Mouse (Mus musculus) C2C12 (cell line): ENCODE measurements around the gene Col11a1. TPM values are rescaled to one million over a fixed set of nuclear protein-coding genes. Genes with fewer than 3 reads are reported as not detected.

Experiments
- H3K27me3 ChIP-seq: one replicate; pipeline ENCODE4 v1.6.1; 2011; ENCODE audit not compliant: control insufficient read depth, insufficient read depth, insufficient read length
- H3K36me3 ChIP-seq: one replicate; pipeline ENCODE4 v1.6.1; 2011; ENCODE audit not compliant: control insufficient read depth, insufficient read depth
- H3K4me3 ChIP-seq: one replicate; pipeline ENCODE4 v1.5.1; 2011; ENCODE audit warnings: mild to moderate bottlenecking, control low read depth; ENCODE audit not compliant: poor library complexity, insufficient read depth, severe bottlenecking
- H3K79me2 ChIP-seq: one replicate; pipeline ENCODE4 v1.6.1; 2011; ENCODE audit not compliant: control insufficient read depth, insufficient read depth
- H3K79me3 ChIP-seq: one replicate; pipeline ENCODE4 v1.6.1; 2011; ENCODE audit warnings: low read depth, control low read depth
- H3ac ChIP-seq: one replicate; pipeline ENCODE3; 2011; ENCODE audit warnings: low read depth; ENCODE audit not compliant: control insufficient read depth, insufficient read length
- CEBPB ChIP-seq: IDR thresholded peaks from one replicate; pipeline ENCODE4 v1.6.1; 2011; ENCODE audit warnings: low read depth, mild to moderate bottlenecking, control low read depth, moderate library complexity
- CTCF ChIP-seq: IDR thresholded peaks from one replicate; pipeline ENCODE4 v1.5.1; 2011; ENCODE audit not compliant: control insufficient read depth, insufficient read depth, insufficient read length
- FOSL1 ChIP-seq: IDR thresholded peaks from one replicate; pipeline ENCODE4 v1.8.0; 2011; ENCODE audit warnings: mild to moderate bottlenecking, low read length; ENCODE audit not compliant: poor library complexity, insufficient read depth, severe bottlenecking
- MAX ChIP-seq: IDR thresholded peaks from one replicate; pipeline ENCODE4 v1.6.1; 2011; ENCODE audit warnings: mild to moderate bottlenecking, control low read depth
- MYOD1 ChIP-seq: IDR thresholded peaks from one replicate; pipeline ENCODE4 v1.6.1; 2011; ENCODE audit warnings: low read depth; ENCODE audit not compliant: control insufficient read depth, insufficient read length
- MYOG ChIP-seq: IDR thresholded peaks from one replicate; pipeline ENCODE4 v1.6.1; 2011; ENCODE audit not compliant: control insufficient read depth, insufficient read length; ENCODE audit errors: extremely low read depth
- USF1 ChIP-seq: IDR thresholded peaks from one replicate; pipeline ENCODE4 v1.6.1; 2011; ENCODE audit warnings: low read depth, mild to moderate bottlenecking, control low read depth, moderate library complexity
- polyA plus RNA-seq: library from polyadenylated mRNA; unstranded; fragments of >200 nt; fragmentation: generic; extraction: Trizol; gene quantifications from one replicate; pipeline ENCODE4 v1.2.1, GENCODE M21; 2012; ENCODE audit warnings: missing spikeins

Gene Col11a1
- polyA plus RNA-seq, 1 experiment = 0.40 TPM

DNA sequence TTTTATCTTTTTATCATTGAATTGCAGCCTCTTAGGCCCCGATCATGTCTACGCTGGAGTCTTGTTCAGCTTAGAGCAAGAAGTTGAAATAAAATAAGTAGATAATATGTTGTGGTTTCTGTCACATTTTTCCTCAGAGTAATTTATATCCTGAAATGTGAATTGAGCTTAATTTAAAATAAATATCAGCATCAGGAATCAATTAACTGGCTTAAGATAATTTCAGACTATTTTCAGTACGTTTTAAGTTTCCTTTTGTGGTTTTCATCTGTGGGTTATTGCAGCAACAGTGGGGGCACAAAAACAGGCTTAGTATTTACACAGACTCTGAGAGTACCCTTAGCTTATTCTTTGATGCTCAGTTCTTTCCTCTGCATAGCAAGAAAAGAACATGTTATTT is 23.2 kb downstream of the Col11a1 start:
- Histone ChIP-seq H3K79me3 (no peaks in the 10 kb centered on the region), H3K79me2 (no peaks in the 10 kb centered on the region), H3K36me3 (no peaks in the 10 kb centered on the region), H3K4me3 (no peak overlapping the region), H3ac (no peak overlapping the region), H3K27me3 (no peaks in the 10 kb centered on the region)
- no peak for TF ChIP-seq FOSL1
- TF ChIP-seq MAX = no peak
- no peak for TF ChIP-seq MYOD1
- no peak for TF ChIP-seq CEBPB
- no peak for TF ChIP-seq MYOG
- TF ChIP-seq USF1 = no peak
- no peak for TF ChIP-seq CTCF

DNA sequence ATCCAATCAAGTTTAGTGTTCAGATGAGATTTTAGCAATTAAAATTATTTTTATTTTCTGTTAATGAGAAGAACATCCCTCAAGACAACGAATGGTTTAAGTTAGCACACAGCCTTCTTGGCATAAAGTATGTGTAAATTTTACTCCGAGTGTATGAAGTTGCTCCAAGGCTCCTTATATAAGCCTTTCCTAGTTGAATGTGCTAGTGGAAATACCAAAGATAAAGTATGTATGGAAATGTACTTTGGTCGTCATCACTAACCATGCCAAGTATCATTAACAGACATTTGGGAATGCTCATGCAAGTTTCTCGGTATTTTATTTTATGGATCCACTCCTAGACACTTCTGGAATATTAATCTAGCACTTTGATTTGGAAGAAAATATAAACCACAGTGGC is 34.8 kb downstream of the Col11a1 start:
- Histone ChIP-seq H3ac (no peak overlapping the region), H3K79me3 (no peaks in the 10 kb centered on the region), H3K4me3 (no peak overlapping the region), H3K36me3 (no peaks in the 10 kb centered on the region), H3K27me3 (no peaks in the 10 kb centered on the region), H3K79me2 (no peaks in the 10 kb centered on the region)
- no peak for TF ChIP-seq CEBPB
- TF ChIP-seq USF1 = no peak
- TF ChIP-seq FOSL1 = no peak
- TF ChIP-seq MAX = no peak
- no peak for TF ChIP-seq CTCF
- TF ChIP-seq MYOD1 = no peak
- TF ChIP-seq MYOG = no peak

- Histone ChIP-seq H3ac (no peak overlapping the region), H3K79me3 (no peaks in the 10 kb centered on the region), H3K79me2 (no peaks in the 10 kb centered on the region), H3K27me3 (no peaks in the 10 kb centered on the region), H3K4me3 (no peak overlapping the region), H3K36me3 (no peaks in the 10 kb centered on the region)
- TF ChIP-seq MYOG (no peak), MAX (no peak), USF1 (no peak), MYOD1 (no peak), CTCF (no peak), CEBPB (no peak)
Observed at GRCm38 (mm10) chr3:114065587-114065986, 35.2 kb downstream of the Col11a1 start.

GRCm38 (mm10) chr3:114099335-114099734 is 69.0 kb downstream of the Col11a1 start:
- no peaks in the 10 kb centered on the region for H3K79me3 ChIP-seq
- no peaks in the 10 kb centered on the region for H3K79me2 ChIP-seq
- no peaks in the 10 kb centered on the region for H3K27me3 ChIP-seq
- H3K36me3 ChIP-seq = no peaks in the 10 kb centered on the region
- no peak for TF ChIP-seq FOSL1
- TF ChIP-seq MAX = no peak
- no peak for TF ChIP-seq CTCF
- no peak for TF ChIP-seq MYOD1
- no peak for TF ChIP-seq CEBPB
- no peak overlapping the region for H3ac ChIP-seq
- H3K4me3 ChIP-seq = no peak overlapping the region

GRCm38 (mm10) chr3:114107099-114107498 is 76.8 kb downstream of the Col11a1 start:
- TF ChIP-seq MYOG (no peak), MYOD1 (no peak), MAX (no peak), FOSL1 (no peak), CEBPB (no peak), USF1 (no peak), CTCF (no peak)
- Histone ChIP-seq H3K4me3 (no peak overlapping the region), H3K27me3 (no peaks in the 10 kb centered on the region), H3K36me3 (no peaks in the 10 kb centered on the region), H3K79me2 (no peaks in the 10 kb centered on the region), H3K79me3 (no peaks in the 10 kb centered on the region), H3ac (no peak overlapping the region)

DNA sequence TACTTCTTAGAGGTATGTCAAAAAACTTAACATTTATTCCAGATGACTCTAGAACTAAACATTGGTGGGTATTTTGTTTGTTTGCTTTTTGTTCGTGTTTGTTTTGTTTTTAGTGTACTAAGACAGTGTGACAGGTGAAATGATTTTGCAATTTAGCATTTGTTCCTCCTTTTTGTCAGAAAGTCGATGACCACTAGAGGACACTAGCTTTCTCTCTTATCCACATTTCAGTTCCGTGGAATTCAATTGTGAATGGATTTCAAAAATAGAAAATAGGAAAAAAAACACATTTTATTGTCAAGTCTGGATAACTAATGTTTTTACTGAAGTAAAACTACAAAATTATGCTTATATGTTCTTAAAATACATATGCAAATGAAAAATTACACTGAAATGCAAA is 116.8 kb downstream of the Col11a1 start:
- no peaks in the 10 kb centered on the region for H3K27me3 ChIP-seq
- no peak overlapping the region for H3K4me3 ChIP-seq

More for the DNA sequence above, 116.8 kb downstream of the Col11a1 start:
- H3K36me3 ChIP-seq = no peaks in the 10 kb centered on the region
- H3K79me2 ChIP-seq = no peaks in the 10 kb centered on the region
- H3ac ChIP-seq = no peak overlapping the region
- no peak for TF ChIP-seq MAX
- TF ChIP-seq USF1 = no peak
- no peak for TF ChIP-seq FOSL1
- no peak for TF ChIP-seq CEBPB
- no peaks in the 10 kb centered on the region for H3K79me3 ChIP-seq
